Mouse (Mus musculus): Measurements from ENCODE around the gene Kalrn. TPM values are rescaled to one million over a fixed set of nuclear protein-coding genes. Genes with fewer than 3 reads are reported as not detected.

Kalrn gene
- polyA plus RNA-seq, 1 experiment from 2014 or later: 38.5 TPM

DNA sequence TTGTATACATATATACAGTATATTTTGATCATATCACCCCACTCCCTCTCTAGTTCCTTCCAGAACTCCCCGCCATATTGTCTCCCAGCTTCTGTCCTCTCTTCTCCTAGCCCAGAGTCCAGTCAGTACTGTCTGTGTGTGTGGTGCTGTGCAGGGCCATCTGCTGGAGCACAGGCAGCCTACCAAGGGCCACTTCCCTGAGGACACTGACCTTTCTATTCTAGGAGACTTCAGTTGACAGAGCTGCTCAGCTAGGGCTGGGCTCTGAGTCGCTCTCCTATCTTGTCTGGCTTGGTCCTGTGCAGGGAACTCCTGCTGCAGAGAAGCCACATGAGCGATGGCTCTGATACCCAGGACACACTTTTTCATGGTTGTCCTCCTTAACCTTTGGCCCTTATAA, 577.8 kb downstream of the Kalrn start:
- no peak overlapping the region for H3K4me3 ChIP-seq (replicated peaks)
- H3K27me3 ChIP-seq: no peaks in the 10 kb centered on the region
- H3K9me3 ChIP-seq: no peaks in the 10 kb centered on the region
- no peak overlapping the region for H3K4me2 ChIP-seq (replicated peaks)
- no peak overlapping the region for H3K9ac ChIP-seq (replicated peaks)
- no peak for ATAC-seq
- 0 out of 2 replicates have a peak, but pooled peaks cover 16% of the 10 kb centered on the region for H3K4me1 ChIP-seq (replicated peaks)
- H3K27ac ChIP-seq: no peak overlapping the region
- 84% methylated on average over 3 of the region's 3 CpGs for WGBS
- H3K36me3 ChIP-seq: peaks cover 3% of the 10 kb centered on the region; the same call in 1 of the 2 replicates

DNA sequence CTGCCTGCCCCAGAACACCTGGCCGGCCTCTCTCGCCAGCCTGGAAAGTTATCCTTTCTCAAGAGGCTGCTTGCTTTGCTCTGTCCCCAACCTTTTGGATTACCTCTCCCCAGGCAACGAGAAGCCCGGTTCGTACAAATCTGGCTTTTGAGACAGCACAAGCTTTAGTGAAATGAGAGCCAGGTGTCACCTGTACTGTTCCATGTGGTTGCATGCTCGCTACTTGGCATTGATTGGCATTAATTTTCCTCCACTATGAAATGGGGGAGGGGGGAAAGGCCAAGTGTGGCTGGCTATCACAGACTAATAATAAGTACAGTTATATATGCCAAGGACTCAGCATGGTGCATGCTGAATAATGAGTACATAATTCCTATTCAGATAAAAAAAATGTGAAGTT, 579.0 kb downstream of the Kalrn start:
- 83% methylated on average over 6 of the region's 6 CpGs for WGBS
- peaks cover 7% of the 10 kb centered on the region; the same call in 1 of the 2 replicates for H3K36me3 ChIP-seq
- no peak overlapping the region for H3K4me3 ChIP-seq (replicated peaks)
- no peak for ATAC-seq
- H3K9me3 ChIP-seq: no peaks in the 10 kb centered on the region
- no peak overlapping the region for H3K4me2 ChIP-seq (replicated peaks)
- H3K27me3 ChIP-seq: no peaks in the 10 kb centered on the region
- H3K27ac ChIP-seq: no peak overlapping the region
- 0 out of 2 replicates have a peak, but pooled peaks cover 12% of the 10 kb centered on the region for H3K4me1 ChIP-seq (replicated peaks)
- no peak overlapping the region for H3K9ac ChIP-seq (replicated peaks)

DNA sequence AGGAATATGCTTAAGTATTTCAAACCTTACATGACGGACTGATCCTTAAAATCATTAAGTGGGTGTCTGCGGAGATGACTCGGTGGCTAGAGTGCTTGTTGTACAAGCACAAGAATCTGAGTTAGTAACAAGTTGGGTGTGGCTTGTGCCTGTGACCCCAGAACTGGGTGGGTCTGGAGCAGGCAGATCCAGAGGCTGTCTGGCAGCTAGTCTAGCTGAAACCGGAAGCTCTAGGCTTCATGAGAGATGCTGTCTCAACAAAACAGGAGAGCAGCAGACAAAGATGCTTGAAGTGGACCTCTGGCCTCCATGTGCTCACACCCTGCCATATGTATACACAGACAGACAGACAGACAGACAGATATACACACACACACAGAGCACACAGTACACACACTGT, 582.6 kb downstream of the Kalrn start:
- no peak overlapping the region for H3K9ac ChIP-seq (replicated peaks)
- H3K4me2 ChIP-seq (replicated peaks): no peak overlapping the region
- H3K36me3 ChIP-seq: peaks cover 29% of the 10 kb centered on the region
- no peaks in the 10 kb centered on the region for H3K27me3 ChIP-seq
- H3K4me3 ChIP-seq (replicated peaks): no peak overlapping the region
- no peak for ATAC-seq
- 0 out of 2 replicates have a peak, but pooled peaks cover 12% of the 10 kb centered on the region for H3K4me1 ChIP-seq (replicated peaks)
- H3K27ac ChIP-seq: no peak overlapping the region
- WGBS: 88% methylated on average over 4 of the region's 4 CpGs
- no peaks in the 10 kb centered on the region for H3K9me3 ChIP-seq

DNA sequence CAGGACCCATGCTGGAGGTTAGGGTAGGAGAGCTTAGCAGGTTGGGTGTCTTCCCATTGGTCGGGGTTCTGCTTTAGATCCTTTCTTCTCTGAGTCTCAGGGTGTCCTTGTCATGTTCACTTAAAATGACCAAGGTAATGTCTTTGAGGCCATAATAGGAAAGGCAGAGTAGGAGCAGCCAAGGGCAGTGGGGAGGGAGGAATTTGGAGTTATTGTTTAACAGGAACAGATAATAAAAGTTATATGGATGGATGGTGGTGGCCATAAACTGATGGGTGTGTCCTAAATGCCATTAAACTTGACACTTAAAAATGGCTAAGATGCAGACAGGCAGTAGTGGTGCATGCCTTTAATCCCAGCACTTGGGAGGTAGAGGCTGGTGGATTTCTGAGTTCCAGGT, 584.2 kb downstream of the Kalrn start:
- Histone ChIP-seq H3K4me3 (replicated peaks) (no peak overlapping the region), H3K4me2 (replicated peaks) (no peak overlapping the region), H3K27ac (no peak overlapping the region), H3K4me1 (replicated peaks) (0 out of 2 replicates have a peak, but pooled peaks cover 12% of the 10 kb centered on the region), H3K36me3 (peaks cover 39% of the 10 kb centered on the region), H3K27me3 (no peaks in the 10 kb centered on the region), H3K9me3 (no peaks in the 10 kb centered on the region), H3K9ac (replicated peaks) (no peak overlapping the region)
- no peak for ATAC-seq
- 87% methylated on average over 1 of the region's 1 CpGs for WGBS

DNA sequence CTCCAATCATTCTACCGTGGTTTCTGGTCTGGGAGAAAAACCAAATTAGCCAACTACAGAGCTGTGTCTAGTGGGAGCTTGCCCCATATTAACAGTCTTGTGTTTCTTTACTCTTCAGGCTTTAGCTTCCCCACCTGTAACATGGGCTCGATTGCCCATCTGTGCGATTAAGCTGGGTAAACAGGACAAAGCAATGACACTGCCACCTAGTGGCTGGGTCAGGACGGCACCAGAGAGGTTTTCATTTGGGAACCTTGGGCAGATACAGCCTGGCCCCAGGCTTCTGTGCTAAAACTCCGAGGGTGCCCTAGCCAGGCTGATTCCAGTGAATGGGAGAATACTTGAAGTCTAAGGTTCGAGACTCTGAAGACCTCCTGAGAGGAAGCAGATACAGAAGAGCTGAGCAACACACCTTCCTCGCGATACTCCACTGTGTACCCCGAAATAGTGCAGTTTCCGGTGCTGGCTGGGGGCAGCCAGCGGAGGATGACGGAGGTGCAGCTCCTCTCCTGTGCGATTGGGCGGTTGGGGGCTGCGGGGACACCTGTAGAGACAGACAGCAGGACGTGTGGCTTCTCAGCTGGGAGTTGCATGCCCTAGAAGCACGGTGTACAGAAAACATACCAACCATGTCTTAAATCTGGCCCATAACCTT, 584.8 kb downstream of the Kalrn start:
- Histone ChIP-seq H3K9me3 (no peaks in the 10 kb centered on the region), H3K4me1 (replicated peaks) (0 out of 2 replicates have a peak, but pooled peaks cover 12% of the 10 kb centered on the region), H3K36me3 (peaks cover 45% of the 10 kb centered on the region), H3K4me2 (replicated peaks) (no peak overlapping the region), H3K27ac (no peak overlapping the region), H3K27me3 (no peaks in the 10 kb centered on the region), H3K4me3 (replicated peaks) (no peak overlapping the region), H3K9ac (replicated peaks) (no peak overlapping the region)
- ATAC-seq: no peak
- 62% methylated on average over 17 of the region's 17 CpGs for WGBS

DNA sequence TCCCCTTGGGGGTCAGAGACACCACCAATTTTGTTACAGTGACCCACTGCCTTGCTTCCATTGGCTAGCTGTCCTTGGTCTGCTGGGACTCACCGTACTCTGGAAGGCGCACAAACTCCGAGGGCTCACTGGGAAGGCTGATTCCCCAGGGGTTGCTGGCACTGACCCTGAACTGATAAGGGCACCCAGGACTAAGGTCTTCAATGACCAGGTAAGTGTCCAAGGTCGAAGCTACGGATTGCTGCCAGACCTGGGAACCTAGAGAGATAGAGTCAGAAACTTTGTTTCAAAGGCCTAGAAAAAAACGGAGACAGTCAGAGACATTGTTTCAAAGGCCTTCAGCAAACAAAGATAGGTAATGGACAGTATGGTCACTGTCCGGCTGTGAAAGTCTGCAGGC, 586.3 kb downstream of the Kalrn start:
- Histone ChIP-seq H3K9ac (replicated peaks) (no peak overlapping the region), H3K27ac (no peak overlapping the region), H3K4me2 (replicated peaks) (no peak overlapping the region), H3K36me3 (peaks cover 49% of the 10 kb centered on the region), H3K9me3 (no peaks in the 10 kb centered on the region), H3K4me1 (replicated peaks) (0 out of 2 replicates have a peak, but pooled peaks cover 4% of the 10 kb centered on the region), H3K4me3 (replicated peaks) (no peak overlapping the region), H3K27me3 (no peaks in the 10 kb centered on the region)
- 90% methylated on average over 7 of the region's 7 CpGs for WGBS
- no peak for ATAC-seq

DNA sequence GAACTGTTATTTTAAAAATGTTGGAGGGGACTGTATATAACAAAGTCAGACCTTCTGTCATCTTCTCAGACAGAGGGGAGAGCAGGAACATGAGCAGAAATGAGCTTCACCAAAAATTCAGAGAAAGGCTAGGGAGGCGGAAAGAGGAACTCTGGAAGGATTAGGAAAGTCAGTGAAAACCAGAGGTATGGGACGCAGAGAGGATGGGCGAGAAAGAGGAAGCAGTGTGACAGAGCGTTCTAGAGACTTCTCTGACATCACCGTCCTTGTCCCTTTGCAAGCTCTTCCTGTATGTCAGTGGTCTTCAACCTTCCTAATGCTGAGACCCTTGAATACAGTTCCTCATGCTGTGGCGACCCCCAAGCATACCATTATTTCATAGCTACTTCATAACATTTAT, 588.0 kb downstream of the Kalrn start:
- H3K36me3 ChIP-seq: peaks cover 56% of the 10 kb centered on the region
- no peak overlapping the region for H3K4me2 ChIP-seq (replicated peaks)
- no peaks in the 10 kb centered on the region for H3K27me3 ChIP-seq
- no peak for ATAC-seq
- H3K9me3 ChIP-seq: no peaks in the 10 kb centered on the region
- no peaks in the 10 kb centered on the region for H3K4me1 ChIP-seq (replicated peaks)
- no peak overlapping the region for H3K9ac ChIP-seq (replicated peaks)
- no peak overlapping the region for H3K4me3 ChIP-seq (replicated peaks)
- no peak overlapping the region for H3K27ac ChIP-seq
- WGBS: 89% methylated on average over 6 of the region's 6 CpGs

DNA sequence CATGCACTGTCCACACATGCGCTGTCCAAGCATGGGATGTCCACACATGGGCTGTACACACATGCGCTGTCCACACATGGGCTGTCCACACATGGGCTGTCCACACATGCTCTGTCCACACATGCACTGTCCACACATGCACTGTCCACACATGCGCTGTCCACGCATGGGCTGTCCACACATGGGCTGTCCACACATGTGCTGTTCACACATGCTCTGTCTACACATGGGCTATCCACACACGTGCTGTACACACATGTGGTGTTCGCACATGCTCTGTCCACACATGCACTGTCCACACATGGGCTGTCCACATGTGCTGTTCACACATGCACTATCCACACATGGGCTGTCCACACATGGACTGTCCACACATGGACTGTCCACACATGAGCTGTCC, 589.6 kb downstream of the Kalrn start:
- no peak for ATAC-seq
- no peak overlapping the region for H3K27ac ChIP-seq
- H3K9me3 ChIP-seq: no peaks in the 10 kb centered on the region
- H3K27me3 ChIP-seq: no peaks in the 10 kb centered on the region
- 99% methylated on average over 6 of the region's 6 CpGs for WGBS
- no peak overlapping the region for H3K9ac ChIP-seq (replicated peaks)
- H3K4me3 ChIP-seq (replicated peaks): no peak overlapping the region
- H3K36me3 ChIP-seq: peaks cover 54% of the 10 kb centered on the region
- no peak overlapping the region for H3K4me2 ChIP-seq (replicated peaks)
- 0 out of 2 replicates have a peak, but pooled peaks cover 4% of the 10 kb centered on the region for H3K4me1 ChIP-seq (replicated peaks)

DNA sequence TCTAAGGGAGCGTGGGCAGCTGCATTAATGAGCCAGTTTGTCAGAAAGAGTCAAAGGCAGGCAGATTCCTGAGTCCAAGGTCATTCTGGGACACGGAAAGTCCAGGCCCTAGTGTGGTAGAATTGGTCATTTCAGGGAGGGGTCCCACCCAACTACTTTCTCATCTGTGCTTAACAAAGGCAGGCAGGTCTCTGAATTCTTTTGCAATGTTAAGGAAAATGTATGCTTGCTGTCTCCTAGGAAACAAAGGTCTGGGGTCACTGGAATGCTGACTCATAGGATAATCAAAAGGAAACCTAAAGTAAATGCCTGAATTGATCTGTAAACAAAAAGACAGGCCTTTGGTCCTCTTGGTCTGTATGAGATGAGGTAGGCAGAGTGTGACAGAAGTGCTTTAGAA, 593.5 kb downstream of the Kalrn start:
- WGBS: 27% methylated on average over 2 of the region's 2 CpGs
- ATAC-seq: no peak
- no peak overlapping the region for H3K27ac ChIP-seq
- 0 out of 2 replicates have a peak, but pooled peaks cover 4% of the 10 kb centered on the region for H3K4me1 ChIP-seq (replicated peaks)
- H3K9me3 ChIP-seq: no peaks in the 10 kb centered on the region
- no peak overlapping the region for H3K9ac ChIP-seq (replicated peaks)
- peaks cover 69% of the 10 kb centered on the region for H3K36me3 ChIP-seq
- no peaks in the 10 kb centered on the region for H3K27me3 ChIP-seq
- H3K4me3 ChIP-seq (replicated peaks): no peak overlapping the region
- no peak overlapping the region for H3K4me2 ChIP-seq (replicated peaks)

DNA sequence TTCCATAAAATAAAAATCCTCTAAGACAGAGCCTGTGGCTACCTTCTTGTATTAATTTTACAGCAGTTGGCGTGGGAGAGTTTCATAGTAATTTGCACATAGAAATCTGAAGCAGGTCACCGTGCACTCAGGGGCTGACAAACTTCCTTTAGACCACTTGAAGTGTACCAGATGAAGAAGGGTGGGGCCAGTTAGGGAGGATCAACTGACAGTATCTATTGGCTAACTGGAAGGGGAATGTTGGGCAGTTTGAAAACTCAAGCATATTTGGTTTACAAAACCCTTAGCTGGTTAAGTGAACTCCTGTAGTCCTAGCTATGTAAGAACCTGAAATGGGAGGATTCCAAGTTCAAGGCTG, 606.1 kb downstream of the Kalrn start:
- Histone ChIP-seq H3K4me2 (replicated peaks) (peak overlapping the region; percentile 87), H3K27me3 (no peaks in the 10 kb centered on the region), H3K36me3 (peaks cover 11% of the 10 kb centered on the region), H3K4me3 (replicated peaks) (peak overlapping the region; percentile 81), H3K9ac (replicated peaks) (peak overlapping the region; percentile 85), H3K27ac (peak overlapping the region; percentile 16; the same call in 1 of the 2 replicates), H3K4me1 (replicated peaks) (peaks cover 13% of the 10 kb centered on the region), H3K9me3 (no peaks in the 10 kb centered on the region)
- 82% methylated on average over 2 of the region's 2 CpGs for WGBS
- ATAC-seq: peak; percentile 51

DNA sequence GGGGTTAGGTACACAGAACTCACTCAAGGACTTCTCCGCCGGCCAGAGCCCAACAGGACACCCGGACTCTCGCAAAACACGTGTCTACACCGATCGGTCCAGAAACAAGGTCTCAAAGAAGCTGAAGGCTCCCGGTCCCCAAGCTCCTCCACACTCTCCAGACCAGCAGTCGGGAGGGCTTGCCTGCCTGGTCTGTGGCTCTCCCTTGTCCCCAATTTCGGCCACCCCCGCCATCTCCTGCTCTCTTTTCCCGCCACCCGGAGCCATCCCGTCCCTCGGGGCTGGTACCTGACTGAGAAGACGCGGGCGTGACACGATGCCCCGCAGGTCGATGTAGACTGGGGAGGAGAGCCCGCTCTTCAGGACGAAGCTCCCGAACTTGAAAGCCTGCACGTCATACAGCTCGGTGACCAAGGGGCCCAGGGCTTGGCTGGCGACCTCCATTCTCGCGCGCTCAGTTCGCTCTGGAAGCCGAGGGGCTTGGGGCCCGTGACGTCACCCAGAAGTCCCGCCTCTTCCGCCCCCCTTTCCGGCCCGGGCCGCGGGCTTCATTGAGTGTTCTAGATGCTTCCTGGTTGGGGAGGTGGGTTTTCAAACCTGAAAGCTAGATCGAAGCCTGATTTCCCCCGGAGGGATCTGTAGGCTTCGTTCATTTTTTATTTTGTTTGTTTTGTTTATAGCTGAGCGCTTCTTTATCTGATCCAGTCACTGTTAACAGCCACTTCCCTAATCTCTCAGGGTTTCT, 606.6 kb downstream of the Kalrn start, which contains the start of gene Umps:
Umps (minus strand) TSS at position 501 of the 745 bp plus-strand sequence.
- peaks cover 13% of the 10 kb centered on the region for H3K4me1 ChIP-seq (replicated peaks)
- no peaks in the 10 kb centered on the region for H3K9me3 ChIP-seq
- ATAC-seq: peak; percentile 96
- peak within 1 kb of the TSS; percentile 87 for H3K4me2 ChIP-seq (replicated peaks)
- peak within 1 kb of the TSS; percentile 85 for H3K9ac ChIP-seq (replicated peaks)
- H3K27me3 ChIP-seq: no peaks in the 10 kb centered on the region
- peak within 1 kb of the TSS; percentile 81 for H3K4me3 ChIP-seq (replicated peaks)
- WGBS: 2% methylated on average over 44 of the region's 44 CpGs
- H3K36me3 ChIP-seq: peaks cover 16% of the 10 kb centered on the region
- peak within 1 kb of the TSS; percentile 40; the same call in 1 of the 2 replicates for H3K27ac ChIP-seq

DNA sequence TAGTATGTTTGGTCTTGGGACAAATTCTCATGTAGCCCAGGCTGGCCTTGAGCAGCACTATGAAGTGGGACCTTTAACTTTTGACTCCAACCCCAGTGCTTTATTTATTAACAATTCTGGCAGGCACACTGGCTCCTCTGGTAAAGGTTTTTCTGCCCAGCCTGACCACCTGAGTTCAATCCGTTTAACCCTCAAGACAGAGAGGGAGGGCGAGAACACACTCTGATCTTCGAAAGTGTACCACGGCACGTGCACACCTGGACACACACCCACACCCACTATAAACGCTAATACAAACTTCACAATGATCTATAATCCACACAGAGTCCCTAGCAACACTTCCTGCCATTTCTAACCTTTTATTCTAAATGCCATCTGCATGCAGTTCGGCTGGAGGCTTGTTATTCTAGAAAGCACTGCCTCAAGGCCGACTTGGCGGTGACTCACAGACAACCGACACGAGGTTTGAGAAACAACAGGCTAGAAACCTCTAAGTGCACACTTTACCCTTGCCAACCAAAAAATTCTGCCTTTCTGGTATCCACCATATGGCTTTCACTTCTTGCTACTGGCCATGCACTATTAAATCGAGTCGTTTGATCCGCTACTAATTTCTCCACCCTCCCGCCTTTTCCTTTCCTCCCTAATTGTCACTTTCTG, 607.3 kb downstream of the Kalrn start:
- peak overlapping the region; percentile 85 for H3K9ac ChIP-seq (replicated peaks)
- no peaks in the 10 kb centered on the region for H3K9me3 ChIP-seq
- H3K4me2 ChIP-seq (replicated peaks): peak overlapping the region; percentile 87
- peaks cover 23% of the 10 kb centered on the region for H3K36me3 ChIP-seq
- WGBS: 18% methylated on average over 15 of the region's 15 CpGs
- H3K27ac ChIP-seq: no peak overlapping the region
- peak overlapping the region; percentile 81 for H3K4me3 ChIP-seq (replicated peaks)
- peaks cover 13% of the 10 kb centered on the region for H3K4me1 ChIP-seq (replicated peaks)
- ATAC-seq: peak; percentile 17
- H3K27me3 ChIP-seq: no peaks in the 10 kb centered on the region
